Mouse (Mus musculus) MEL (cell line): ENCODE measurements at regions not wholly inside any gene's neighbourhood (a gene's known extent, or its start where the extent isn't known, plus 50 kb on each side); places are given as distances from the start of the nearest gene placed in this dataset.

Experiments
- USF2 ChIP-seq, 2 experiments: IDR thresholded peaks; 2 replicates each; pipeline ENCODE4 v1.6.1; 2011 to 2012; ENCODE audit warnings: improper control_type of control experiment in 2 of 2, low read length in 2 of 2, borderline replicate concordance in 1 of 2, inconsistent platforms in 1 of 2, low read depth in 1 of 2, mild to moderate bottlenecking in 1 of 2; ENCODE audit not compliant: insufficient read depth in 1 of 2
- ZKSCAN1 ChIP-seq: IDR thresholded peaks from 2 replicates; pipeline ENCODE4 v1.6.1; 2012; ENCODE audit warnings: low read depth, mild to moderate bottlenecking, inconsistent platforms, low read length, improper control_type of control experiment, moderate library complexity

- TF ChIP-seq USF2 (IDR thresholded peaks at IDR 0.05; ENCODE audit: borderline replicate concordance in 1 of 2, insufficient read depth in 1 of 2, low read depth in 1 of 2, low read length in 2 of 2) (no peak), ZKSCAN1 (no peak)
Measured at GRCm38 (mm10) chr10:68370986-68371385, 92.4 kb upstream of the Arid5b start.
